Mouse (Mus musculus) midbrain, postnatal 0 days (tissue): Measurements from ENCODE around the gene Olfr1303. TPM values are rescaled to one million over a fixed set of nuclear protein-coding genes. Genes with fewer than 3 reads are reported as not detected.

Experiments used
- ATAC-seq: fragments of 200-750 bp; cut with Nextera tagmentation; 2 replicates; pipeline ENCODE4 v1.8.0; 2017; ENCODE audit warnings: moderate number of reproducible peaks, mild to moderate bottlenecking, moderate TSS enrichment, moderate library complexity; ENCODE audit not compliant: low FRiP score
- DNase-seq: peaks from one replicate; pipeline ENCODE4 v3.0.0-alpha.2; 2015; ENCODE audit warnings: low spot score
- H3K27ac ChIP-seq: fragments of 300-500 bp; sonication (generic); 2 replicates; pipeline ENCODE4 v1.5.1; 2014; ENCODE audit warnings: low read depth, mild to moderate bottlenecking, low read length, mixed read lengths
- H3K27me3 ChIP-seq: fragments of 300-500 bp; sonication (generic); 2 replicates; pipeline ENCODE4 v1.6.1; 2014; ENCODE audit warnings: low read length, control low read depth, mixed read lengths; ENCODE audit not compliant: insufficient read depth
- H3K36me3 ChIP-seq: fragments of 300-500 bp; sonication (generic); 2 replicates; pipeline ENCODE4 v1.6.1; 2014; ENCODE audit warnings: low read length, control low read depth, mixed read lengths; ENCODE audit not compliant: insufficient read depth
- H3K4me1 ChIP-seq: fragments of 300-500 bp; sonication (generic); 2 replicates; pipeline ENCODE4 v1.6.1; 2014; ENCODE audit warnings: mild to moderate bottlenecking, control low read depth, antibody characterized with exemption, low read length, mixed read lengths; ENCODE audit not compliant: insufficient read depth
- H3K4me2 ChIP-seq: fragments of 300-500 bp; sonication (generic); 2 replicates; pipeline ENCODE4 v1.6.1; 2014; ENCODE audit warnings: low read depth, mild to moderate bottlenecking, low read length, mixed read lengths; ENCODE audit not compliant: poor library complexity, severe bottlenecking
- H3K4me3 ChIP-seq: fragments of 300-500 bp; sonication (generic); 2 replicates; pipeline ENCODE4 v1.5.1; 2014; ENCODE audit warnings: low read depth, mild to moderate bottlenecking, low read length, moderate library complexity
- H3K9ac ChIP-seq: fragments of 300-500 bp; sonication (generic); replicated peaks from 2 replicates; pipeline ENCODE4 v1.6.1; 2014; ENCODE audit warnings: mild to moderate bottlenecking, low read length, moderate library complexity, mixed read lengths; ENCODE audit not compliant: poor library complexity, severe bottlenecking
- H3K9me3 ChIP-seq: fragments of 300-500 bp; sonication (generic); 2 replicates; pipeline ENCODE4 v1.6.1; 2016; ENCODE audit warnings: low read length, control low read depth
- CTCF ChIP-seq: IDR thresholded peaks from 2 replicates; pipeline ENCODE4 v1.5.1; 2016; ENCODE audit warnings: antibody characterized with exemption, mild to moderate bottlenecking
- WGBS: fragments of 180-500 bp; shearing (Covaris S2); extraction: QIAGEN DNeasy Blood & Tissue Kit; methylation state at CpG from one replicate; pipeline ENCODE4 v1.1.7; 2014; 5-methylcytosine and 5-hydroxymethylcytosine counted together
- polyA plus RNA-seq: library from polyadenylated mRNA; unstranded; fragments of >200 nt; fragmentation: Nextera tagmentation; extraction: Ambion mirVana; gene quantifications from 2 replicates; pipeline ENCODE4 v1.2.1, GENCODE M21; 2015
- total RNA-seq: library from RNA; depleted of rRNA; stranded (reverse); fragments of >200 nt; gene quantifications from 2 replicates; pipeline ENCODE4 v1.2.3, GENCODE M21; 2014; rRNA removed

Olfr1303 gene
- total RNA-seq, result not detected in 2 replicates
- not detected in 2 replicates for polyA plus RNA-seq

DNA sequence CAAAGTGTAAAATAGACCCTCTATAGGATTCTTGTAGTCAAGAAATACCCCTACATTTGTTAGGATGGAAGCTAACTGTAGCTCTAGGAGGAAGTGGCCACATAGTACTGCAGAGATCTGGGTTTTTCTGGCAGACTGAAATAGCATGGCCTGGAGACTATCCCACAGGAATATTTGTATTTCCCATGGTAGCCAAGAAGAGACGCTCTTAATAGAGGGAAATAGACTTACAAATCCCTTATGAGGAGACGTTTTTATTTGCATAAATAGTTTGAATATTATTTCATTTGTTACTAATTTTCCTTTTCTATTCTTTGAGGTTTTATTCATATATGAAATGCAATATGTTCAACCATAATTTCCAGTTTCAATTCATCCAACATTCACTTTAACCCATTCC, at the start of gene Olfr1303:
Gene Olfr1303 (minus strand): TSS at position 101 of the 400 bp plus-strand sequence.
- Histone ChIP-seq H3K27ac (no peak within 1 kb of the TSS), H3K27me3 (no peaks in the 10 kb centered on the region), H3K9me3 (no peaks in the 10 kb centered on the region), H3K4me1 (no peaks in the 10 kb centered on the region), H3K36me3 (no peaks in the 10 kb centered on the region), H3K4me2 (no peak within 1 kb of the TSS), H3K9ac (no peak within 1 kb of the TSS), H3K4me3 (no peak within 1 kb of the TSS)
- DNase-seq (no peak), ATAC-seq (no peak)
- no peak for TF ChIP-seq CTCF
- WGBS, result 76% methylated on average over 2 of the region's 2 CpGs

DNA sequence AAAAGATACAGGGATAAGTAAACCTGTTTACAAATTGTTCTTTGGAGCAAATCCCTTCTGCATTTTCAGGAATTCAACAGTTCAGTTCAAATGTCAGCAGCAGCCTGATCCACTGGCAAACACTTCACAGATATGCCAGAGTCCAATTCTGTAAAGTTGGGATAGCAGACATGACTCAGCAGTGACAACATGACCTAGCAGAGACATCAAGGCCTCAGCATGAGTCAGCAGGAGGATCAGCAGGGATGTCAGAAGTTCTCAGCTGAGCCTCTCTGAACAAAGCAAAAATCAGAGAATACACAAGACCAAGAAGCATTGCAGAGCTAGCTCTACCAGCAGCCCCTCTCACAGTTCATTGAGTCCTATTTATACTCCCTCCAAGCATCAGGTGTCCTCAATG, 7.2 kb downstream of the Olfr1303 start:
- no peak for DNase-seq
- no peak for ATAC-seq
- Histone ChIP-seq H3K9ac (no peak overlapping the region), H3K9me3 (no peaks in the 10 kb centered on the region), H3K27ac (no peak overlapping the region), H3K36me3 (no peaks in the 10 kb centered on the region), H3K27me3 (no peaks in the 10 kb centered on the region), H3K4me3 (no peak overlapping the region), H3K4me1 (no peaks in the 10 kb centered on the region), H3K4me2 (no peak overlapping the region)
- no peak for TF ChIP-seq CTCF

- no peak within 1 kb of the TSS for H3K4me2 ChIP-seq
- no peaks in the 10 kb centered on the region for H3K27me3 ChIP-seq
- DNase-seq (no peak), ATAC-seq (no peak)
- H3K36me3 ChIP-seq, result no peaks in the 10 kb centered on the region
- no peak within 1 kb of the TSS for H3K4me3 ChIP-seq
- H3K9ac ChIP-seq, result no peak within 1 kb of the TSS
- H3K9me3 ChIP-seq, result no peaks in the 10 kb centered on the region
- 81% methylated on average over 2 of the region's 2 CpGs for WGBS
- H3K4me1 ChIP-seq, result no peaks in the 10 kb centered on the region
- no peak within 1 kb of the TSS for H3K27ac ChIP-seq
- no peak for TF ChIP-seq CTCF
Measured at GRCm38 (mm10) chr2:111777129-111777528, 43.0 kb downstream of the Olfr1303 start, which contains the start of gene Olfr1302. Gene Olfr1302 (plus strand): TSS chr2:111777429.

Other genes with a start within 250 kb of the Olfr1303 start
- not detected in 2 replicates for gene Olfr1297, start 193.8 kb downstream of the Olfr1303 start, total RNA-seq
- gene Olfr1297, start 193.8 kb downstream of the Olfr1303 start, polyA plus RNA-seq, result not detected in 2 replicates
- gene Olfr1298, start 171.1 kb downstream of the Olfr1303 start, total RNA-seq, result not detected in 2 replicates
- not detected in 2 replicates for gene Olfr1298, start 171.1 kb downstream of the Olfr1303 start, polyA plus RNA-seq
- not detected in 2 replicates for gene Olfr1299, start 158.9 kb downstream of the Olfr1303 start, total RNA-seq
- gene Olfr1299, start 158.9 kb downstream of the Olfr1303 start, polyA plus RNA-seq, result not detected in 2 replicates
- not detected in 2 replicates for gene Olfr1301, start 69.3 kb downstream of the Olfr1303 start, total RNA-seq
- gene Olfr1301, start 69.3 kb downstream of the Olfr1303 start, polyA plus RNA-seq, result not detected in 2 replicates
- not detected in 2 replicates for gene Olfr1302, start 42.9 kb downstream of the Olfr1303 start, total RNA-seq
- gene Olfr1302, start 42.9 kb downstream of the Olfr1303 start, polyA plus RNA-seq, result not detected in 2 replicates
- 0.27 TPM in 1 of 2 replicates, not detected in the other for gene Olfr1305, start 56.8 kb upstream of the Olfr1303 start, total RNA-seq
- not detected in 2 replicates for gene Olfr1305, start 56.8 kb upstream of the Olfr1303 start, polyA plus RNA-seq
- not detected in 2 replicates for gene Olfr1306, start 95.9 kb upstream of the Olfr1303 start, total RNA-seq
- not detected in 2 replicates for gene Olfr1306, start 95.9 kb upstream of the Olfr1303 start, polyA plus RNA-seq
- gene Olfr1307, start 129.1 kb upstream of the Olfr1303 start, total RNA-seq, result 0.47 TPM in 1 of 2 replicates, not detected in the other
- gene Olfr1307, start 129.1 kb upstream of the Olfr1303 start, polyA plus RNA-seq, result not detected in 2 replicates
- not detected in 2 replicates for gene Olfr1308, start 144.6 kb upstream of the Olfr1303 start, total RNA-seq
- gene Olfr1308, start 144.6 kb upstream of the Olfr1303 start, polyA plus RNA-seq, result not detected in 2 replicates
- not detected in 2 replicates for gene Olfr1309, start 169.9 kb upstream of the Olfr1303 start, total RNA-seq
- not detected in 2 replicates for gene Olfr1309, start 169.9 kb upstream of the Olfr1303 start, polyA plus RNA-seq
- not detected in 2 replicates for gene Olfr1310, start 192.4 kb upstream of the Olfr1303 start, total RNA-seq
- gene Olfr1310, start 192.4 kb upstream of the Olfr1303 start, polyA plus RNA-seq, result not detected in 2 replicates
- not detected in 2 replicates for gene Olfr1311, start 204.1 kb upstream of the Olfr1303 start, total RNA-seq
- not detected in 2 replicates for gene Olfr1311, start 204.1 kb upstream of the Olfr1303 start, polyA plus RNA-seq
- not detected in 2 replicates for gene Olfr1312, start 229.9 kb upstream of the Olfr1303 start, total RNA-seq
- gene Olfr1312, start 229.9 kb upstream of the Olfr1303 start, polyA plus RNA-seq, result not detected in 2 replicates